Mouse (Mus musculus) neural tube, embryonic 14.5 days (tissue): ENCODE measurements at regions not wholly inside any gene's neighbourhood (a gene's known extent, or its start where the extent isn't known, plus 50 kb on each side); places are given as distances from the start of the nearest gene placed in this dataset.
A peak's percentile ranks its signal among the peaks of the same experiment; 100 is the strongest.

Source experiments
- ATAC-seq: fragments of 200-750 bp; cut with Nextera tagmentation; 2 replicates; pipeline ENCODE4 v1.8.0; 2017; ENCODE audit warnings: low read depth, mild to moderate bottlenecking, moderate TSS enrichment, moderate library complexity
- H3K27ac ChIP-seq: fragments of 300-500 bp; sonication (generic); 2 replicates; pipeline ENCODE4 v1.5.1; 2014; ENCODE audit warnings: low read depth, mild to moderate bottlenecking, control low read depth, low read length, moderate library complexity, mixed read lengths
- H3K27me3 ChIP-seq: fragments of 300-500 bp; sonication (generic); 2 replicates; pipeline ENCODE4 v1.6.1; 2014; ENCODE audit warnings: low read length; ENCODE audit not compliant: control insufficient read depth, insufficient read depth
- H3K36me3 ChIP-seq: fragments of 300-500 bp; sonication (generic); 2 replicates; pipeline ENCODE4 v1.6.1; 2014; ENCODE audit warnings: low read length, mixed read lengths; ENCODE audit not compliant: control insufficient read depth, insufficient read depth
- H3K4me1 ChIP-seq: fragments of 300-500 bp; sonication (generic); 2 replicates; pipeline ENCODE4 v1.6.1; 2014; ENCODE audit warnings: low read length; ENCODE audit not compliant: control insufficient read depth, insufficient read depth
- H3K4me2 ChIP-seq: fragments of 300-500 bp; sonication (generic); 2 replicates; pipeline ENCODE4 v1.6.1; 2014; ENCODE audit warnings: mild to moderate bottlenecking, low read depth, low read length, control low read depth
- H3K4me3 ChIP-seq: fragments of 300-500 bp; sonication (generic); 2 replicates; pipeline ENCODE4 v1.5.1; 2014; ENCODE audit warnings: low read depth, low read length, control low read depth, mixed read lengths
- H3K9ac ChIP-seq: fragments of 300-500 bp; sonication (generic); replicated peaks from 2 replicates; pipeline ENCODE4 v1.6.1; 2014; ENCODE audit warnings: low read depth, mild to moderate bottlenecking, control low read depth, low read length, mixed read lengths
- H3K9me3 ChIP-seq: fragments of 300-500 bp; sonication (generic); 2 replicates; pipeline ENCODE4 v1.6.1; 2016; ENCODE audit warnings: low read length; ENCODE audit not compliant: control insufficient read depth
- WGBS: fragments of 180-500 bp; shearing (Covaris S2); extraction: QIAGEN DNeasy Blood & Tissue Kit; methylation state at CpG from one replicate; pipeline ENCODE4 v1.1.7; 2014; 5-methylcytosine and 5-hydroxymethylcytosine counted together

- Histone ChIP-seq H3K9me3 (no peaks in the 10 kb centered on the region), H3K4me2 (no peak overlapping the region), H3K4me3 (no peak overlapping the region), H3K27ac (no peak overlapping the region), H3K4me1 (no peaks in the 10 kb centered on the region), H3K9ac (no peak overlapping the region), H3K36me3 (no peaks in the 10 kb centered on the region), H3K27me3 (no peaks in the 10 kb centered on the region)
- peak; percentile 29; the same call in 1 of the 2 replicates for ATAC-seq
- WGBS, result 37% methylated on average over 10 of the region's 10 CpGs
Observed at GRCm38 (mm10) chrX:12466312-12466711, 121.3 kb upstream of the Atp6ap2 start.

DNA sequence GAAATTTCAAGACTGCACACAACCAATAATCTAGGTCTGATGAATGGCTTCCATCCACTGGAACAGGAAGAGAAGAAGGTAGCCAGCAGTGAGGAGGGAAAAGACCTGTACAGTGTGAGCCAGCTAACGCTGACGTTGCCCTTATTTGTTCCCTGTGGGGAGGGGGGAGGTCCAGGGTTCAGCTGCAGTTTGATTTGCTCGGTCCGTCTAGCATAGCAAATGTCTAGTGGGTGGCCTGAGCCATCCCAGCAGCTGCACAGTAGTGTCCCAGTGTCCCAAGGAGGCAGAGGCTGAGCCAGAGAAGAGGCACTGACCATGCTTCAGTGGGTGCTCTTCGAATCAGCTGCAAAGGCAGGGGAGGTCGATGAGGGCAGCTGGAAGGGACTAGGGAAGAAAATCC is 120.7 kb upstream of the Atp6ap2 start:
- Histone ChIP-seq H3K9ac (no peak overlapping the region), H3K27me3 (no peaks in the 10 kb centered on the region), H3K9me3 (no peaks in the 10 kb centered on the region), H3K36me3 (no peaks in the 10 kb centered on the region), H3K4me2 (no peak overlapping the region), H3K4me1 (no peaks in the 10 kb centered on the region), H3K4me3 (no peak overlapping the region), H3K27ac (no peak overlapping the region)
- 33% methylated on average over 6 of the region's 6 CpGs for WGBS
- ATAC-seq, result peak; percentile 15; the same call in 1 of the 2 replicates

GRCm38 (mm10) chrX:12467528-12468179 is 119.9 kb upstream of the Atp6ap2 start:
- H3K9me3 ChIP-seq, result no peaks in the 10 kb centered on the region
- no peak overlapping the region for H3K4me2 ChIP-seq
- no peak overlapping the region for H3K4me3 ChIP-seq
- H3K27me3 ChIP-seq, result no peaks in the 10 kb centered on the region
- no peaks in the 10 kb centered on the region for H3K36me3 ChIP-seq
- no peak overlapping the region for H3K27ac ChIP-seq
- WGBS, result 38% methylated on average over 9 of the region's 10 CpGs
- H3K9ac ChIP-seq, result no peak overlapping the region
- no peaks in the 10 kb centered on the region for H3K4me1 ChIP-seq
- no peak; the same call in 1 of the 2 replicates for ATAC-seq

GRCm38 (mm10) chrX:12472296-12472695 is 115.3 kb upstream of the Atp6ap2 start:
- WGBS, result 86% methylated on average over 5 of the region's 5 CpGs
- Histone ChIP-seq H3K27ac (no peak overlapping the region), H3K4me2 (no peak overlapping the region), H3K36me3 (no peaks in the 10 kb centered on the region), H3K9me3 (no peaks in the 10 kb centered on the region), H3K9ac (no peak overlapping the region), H3K4me1 (no peaks in the 10 kb centered on the region), H3K27me3 (no peaks in the 10 kb centered on the region), H3K4me3 (no peak overlapping the region)
- no peak for ATAC-seq

DNA sequence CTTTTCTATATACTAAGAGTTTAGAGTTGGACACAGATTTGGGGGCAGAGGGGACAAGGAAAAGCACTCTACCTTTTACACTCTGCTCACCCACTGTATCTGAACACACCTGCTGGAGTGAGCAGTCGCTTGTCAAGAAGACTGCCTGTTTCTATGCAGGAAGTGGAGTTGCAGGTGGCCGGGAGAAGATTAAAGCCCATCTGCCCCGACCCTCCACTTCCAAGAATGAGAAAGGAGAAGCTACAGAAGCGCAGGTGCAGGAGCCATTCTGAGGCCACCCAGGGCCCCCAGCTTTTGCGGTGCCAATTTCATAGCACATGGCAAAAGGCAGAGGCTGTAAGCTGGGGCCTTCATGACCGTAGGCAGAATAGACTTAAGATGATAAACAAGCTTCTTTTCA is 108.4 kb upstream of the Atp6ap2 start:
- H3K4me2 ChIP-seq, result no peak overlapping the region
- no peaks in the 10 kb centered on the region for H3K27me3 ChIP-seq
- H3K27ac ChIP-seq, result no peak overlapping the region
- H3K36me3 ChIP-seq, result no peaks in the 10 kb centered on the region
- no peak overlapping the region for H3K4me3 ChIP-seq
- ATAC-seq, result no peak
- no peaks in the 10 kb centered on the region for H3K4me1 ChIP-seq
- WGBS, result 81% methylated on average over 6 of the region's 6 CpGs
- H3K9ac ChIP-seq, result no peak overlapping the region
- H3K9me3 ChIP-seq, result no peaks in the 10 kb centered on the region

- 82% methylated on average over 7 of the region's 7 CpGs for WGBS
Observed at GRCm38 (mm10) chrX:12490957-12491356, 96.6 kb upstream of the Atp6ap2 start.

DNA sequence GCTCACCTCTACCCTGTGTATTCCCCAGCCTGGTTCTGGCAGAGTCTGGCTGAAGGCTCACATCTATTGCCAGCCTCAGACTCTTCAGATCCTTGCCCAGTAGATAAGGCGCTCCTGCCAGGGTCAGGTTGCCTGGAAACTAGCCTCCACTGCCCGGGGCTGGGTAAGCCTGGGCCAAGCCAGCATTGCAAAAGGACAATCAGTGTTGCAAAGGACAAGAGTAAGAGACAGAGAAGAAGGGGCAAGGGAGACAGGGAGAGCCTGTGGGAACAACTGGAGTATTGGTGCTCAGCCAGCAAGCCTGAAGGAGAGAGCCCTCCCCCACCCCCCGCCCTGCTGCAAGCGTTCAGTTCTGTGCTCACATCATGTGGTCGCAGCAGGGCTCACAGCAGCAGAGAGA is 94.4 kb upstream of the Atp6ap2 start:
- Histone ChIP-seq H3K27ac (no peak overlapping the region), H3K27me3 (no peaks in the 10 kb centered on the region), H3K9me3 (no peaks in the 10 kb centered on the region), H3K9ac (no peak overlapping the region), H3K4me3 (no peak overlapping the region), H3K36me3 (no peaks in the 10 kb centered on the region), H3K4me1 (no peaks in the 10 kb centered on the region), H3K4me2 (no peak overlapping the region)
- ATAC-seq, result peak; percentile 34; the same call in 1 of the 2 replicates
- 44% methylated on average over 5 of the region's 5 CpGs for WGBS

More at GRCm38 (mm10) chrX:12490957-12491356, 96.6 kb upstream of the Atp6ap2 start:
- no peak overlapping the region for H3K9ac ChIP-seq
- no peaks in the 10 kb centered on the region for H3K27me3 ChIP-seq
- H3K9me3 ChIP-seq, result no peaks in the 10 kb centered on the region
- ATAC-seq, result no peak
- H3K4me1 ChIP-seq, result no peaks in the 10 kb centered on the region
- H3K4me3 ChIP-seq, result no peak overlapping the region
- H3K27ac ChIP-seq, result no peak overlapping the region
- no peak overlapping the region for H3K4me2 ChIP-seq
- no peaks in the 10 kb centered on the region for H3K36me3 ChIP-seq

DNA sequence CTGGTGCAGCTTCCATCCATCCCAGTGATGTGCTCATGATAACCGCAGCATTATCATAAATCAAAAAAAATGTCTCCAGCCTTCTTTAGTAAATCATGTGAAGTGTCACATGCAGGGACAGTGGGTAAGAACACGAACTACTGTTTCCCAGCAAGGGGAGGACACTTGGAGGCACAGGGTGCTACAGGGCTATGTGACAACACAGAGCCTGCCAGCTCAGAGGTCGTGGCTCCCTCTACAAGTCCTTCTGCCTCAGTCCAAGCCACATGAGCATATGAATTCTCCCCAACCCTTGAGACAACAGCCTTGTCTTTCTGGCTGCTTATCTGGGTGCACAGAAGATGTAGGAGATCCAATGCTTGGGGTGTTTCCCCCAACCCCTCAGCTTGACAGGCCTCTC is 93.7 kb upstream of the Atp6ap2 start:
- 67% methylated on average over 3 of the region's 3 CpGs for WGBS
- H3K27me3 ChIP-seq, result no peaks in the 10 kb centered on the region
- no peak overlapping the region for H3K4me3 ChIP-seq
- no peaks in the 10 kb centered on the region for H3K9me3 ChIP-seq
- no peak for ATAC-seq
- H3K36me3 ChIP-seq, result no peaks in the 10 kb centered on the region
- H3K4me2 ChIP-seq, result no peak overlapping the region
- H3K4me1 ChIP-seq, result no peaks in the 10 kb centered on the region
- H3K27ac ChIP-seq, result no peak overlapping the region
- H3K9ac ChIP-seq, result no peak overlapping the region

DNA sequence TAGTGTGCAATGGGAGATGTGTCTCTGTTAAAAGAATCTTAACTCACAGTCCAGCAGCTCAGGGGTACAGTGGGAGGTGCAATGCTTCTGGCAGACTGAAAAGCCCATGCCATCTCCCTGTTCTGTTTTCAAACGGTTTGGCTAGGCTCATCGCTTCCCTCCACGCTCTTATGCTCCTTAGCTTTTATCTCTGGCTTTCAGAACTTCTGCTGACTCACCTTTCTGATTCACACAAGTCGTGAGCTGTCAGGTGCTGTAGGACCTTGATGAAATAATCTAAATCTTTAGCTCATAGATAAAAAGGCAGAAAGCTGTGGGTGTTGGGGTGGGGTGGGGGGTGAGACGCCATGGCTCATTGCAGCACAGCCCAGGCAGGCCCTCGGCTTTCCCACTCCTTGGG is 93.1 kb upstream of the Atp6ap2 start:
- WGBS, result 79% methylated on average over 6 of the region's 6 CpGs
- no peaks in the 10 kb centered on the region for H3K36me3 ChIP-seq
- no peak overlapping the region for H3K27ac ChIP-seq
- no peak for ATAC-seq
- H3K9me3 ChIP-seq, result no peaks in the 10 kb centered on the region
- no peaks in the 10 kb centered on the region for H3K4me1 ChIP-seq
- no peaks in the 10 kb centered on the region for H3K27me3 ChIP-seq
- no peak overlapping the region for H3K9ac ChIP-seq
- no peak overlapping the region for H3K4me2 ChIP-seq
- no peak overlapping the region for H3K4me3 ChIP-seq
